Mouse (Mus musculus) fibroblast of lung, adult 2 months (primary cell): Measurements from ENCODE around the gene Frmd4a.
A peak's percentile ranks its signal among the peaks of the same experiment; 100 is the strongest.

Experiments
- DNase-seq: peaks from one replicate; pipeline ENCODE4 v3.0.0-alpha.2; 2011; ENCODE audit warnings: low read depth

The Frmd4a gene

GRCm38 (mm10) chr2:4290475-4290874 lies 273.0 kb downstream of the Frmd4a start:
- DNase-seq = no peak

- peak; percentile 67 for DNase-seq
Measured at GRCm38 (mm10) chr2:4291100-4291499, 273.6 kb downstream of the Frmd4a start.

- DNase-seq = no peak
Measured at GRCm38 (mm10) chr2:4291671-4292070, 274.2 kb downstream of the Frmd4a start.

GRCm38 (mm10) chr2:4293726-4294125 lies 276.2 kb downstream of the Frmd4a start:
- no peak for DNase-seq

- no peak for DNase-seq
Measured at GRCm38 (mm10) chr2:4295641-4296040, 278.1 kb downstream of the Frmd4a start.

GRCm38 (mm10) chr2:4296881-4297280 lies 279.4 kb downstream of the Frmd4a start:
- no peak for DNase-seq

- DNase-seq = peak; percentile 95
Measured at GRCm38 (mm10) chr2:4298325-4299215, 281.1 kb downstream of the Frmd4a start.

- DNase-seq = no peak
Measured at GRCm38 (mm10) chr2:4299593-4299992, 282.1 kb downstream of the Frmd4a start.

GRCm38 (mm10) chr2:4300383-4300811 lies 282.9 kb downstream of the Frmd4a start:
- DNase-seq = peak; percentile 57

GRCm38 (mm10) chr2:4300816-4301215 lies 283.3 kb downstream of the Frmd4a start:
- no peak for DNase-seq

GRCm38 (mm10) chr2:4301256-4301655 lies 283.7 kb downstream of the Frmd4a start:
- DNase-seq = no peak

GRCm38 (mm10) chr2:4301692-4302091 lies 284.2 kb downstream of the Frmd4a start:
- no peak for DNase-seq

- no peak for DNase-seq
Measured at GRCm38 (mm10) chr2:4302119-4302518, 284.6 kb downstream of the Frmd4a start.

GRCm38 (mm10) chr2:4307076-4307475 lies 289.6 kb downstream of the Frmd4a start:
- DNase-seq = no peak

- no peak for DNase-seq
Measured at GRCm38 (mm10) chr2:4314545-4314944, 297.0 kb downstream of the Frmd4a start.

- DNase-seq = no peak
Measured at GRCm38 (mm10) chr2:4316589-4316988, 299.1 kb downstream of the Frmd4a start.

- DNase-seq = no peak
Measured at GRCm38 (mm10) chr2:4318134-4318533, 300.6 kb downstream of the Frmd4a start.

- no peak for DNase-seq
Measured at GRCm38 (mm10) chr2:4326241-4327010, 308.9 kb downstream of the Frmd4a start.

GRCm38 (mm10) chr2:4327011-4327340 lies 309.5 kb downstream of the Frmd4a start:
- peak; percentile 89 for DNase-seq

GRCm38 (mm10) chr2:4332441-4332840 lies 314.9 kb downstream of the Frmd4a start:
- no peak for DNase-seq

- peak; percentile 82 for DNase-seq
Measured at GRCm38 (mm10) chr2:4334201-4334600, 316.7 kb downstream of the Frmd4a start.

GRCm38 (mm10) chr2:4334936-4335335 lies 317.4 kb downstream of the Frmd4a start:
- DNase-seq = no peak

GRCm38 (mm10) chr2:4335881-4336280 lies 318.4 kb downstream of the Frmd4a start:
- no peak for DNase-seq
